Mouse (Mus musculus) CH12.LX (cell line): ENCODE measurements around the gene St8sia2. TPM values are rescaled to one million over a fixed set of nuclear protein-coding genes. Genes with fewer than 3 reads are reported as not detected.

Source experiments
- DNase-seq: peaks from one replicate; pipeline ENCODE4 v3.0.0-alpha.2; 2013; ENCODE audit errors: extremely low read depth
- H3K27ac ChIP-seq: 2 replicates; pipeline ENCODE4 v1.5.1; 2012; ENCODE audit warnings: low read depth, mild to moderate bottlenecking, control low read depth, moderate library complexity; ENCODE audit not compliant: insufficient read depth
- H3K27me3 ChIP-seq: replicated peaks from 2 replicates; pipeline ENCODE3; 2012; ENCODE audit warnings: inconsistent platforms
- H3K36me3 ChIP-seq, 2 experiments: replicated peaks in 1 of 2; 2 replicates each; pipeline versions ENCODE3 to v1.6.1; 2012; ENCODE audit warnings: inconsistent platforms in 1 of 2, low read length in 1 of 2, mild to moderate bottlenecking in 1 of 2, mixed read lengths in 1 of 2, moderate library complexity in 1 of 2; ENCODE audit not compliant: control insufficient read depth in 1 of 2, insufficient read depth in 1 of 2
- H3K4me1 ChIP-seq, 2 experiments: 2 replicates each; pipeline ENCODE4 v1.6.1; 2012; ENCODE audit warnings: inconsistent platforms in 1 of 2, moderate library complexity in 1 of 2; ENCODE audit not compliant: insufficient read depth in 2 of 2, control insufficient read depth in 1 of 2
- H3K4me2 ChIP-seq: 2 replicates; pipeline ENCODE4 v1.6.1; 2012; ENCODE audit warnings: low read depth, mild to moderate bottlenecking, control low read depth; ENCODE audit not compliant: poor library complexity, insufficient read depth, severe bottlenecking
- H3K4me3 ChIP-seq, 3 experiments: fragments of 150-350 bp in 1 of 3; sonication (generic) in 1 of 3; replicated peaks in 1 of 3; 2 replicates each; pipeline versions ENCODE3 to v1.5.1; 2011 to 2012; ENCODE audit warnings: low read depth in 2 of 3, low read length in 2 of 3, mild to moderate bottlenecking in 2 of 3, moderate library complexity in 2 of 3, control low read depth in 1 of 3, improper control_type of control experiment in 1 of 3, inconsistent platforms in 1 of 3, mixed read lengths in 1 of 3; ENCODE audit not compliant: poor library complexity in 1 of 3
- H3K79me2 ChIP-seq: replicated peaks from 2 replicates; pipeline ENCODE4 v1.6.1; 2012; ENCODE audit warnings: mild to moderate bottlenecking, moderate library complexity; ENCODE audit not compliant: control insufficient read depth, poor library complexity, insufficient read depth, severe bottlenecking; ENCODE audit errors: extremely low read depth
- H3K9ac ChIP-seq: 2 replicates; pipeline ENCODE4 v1.6.1; 2012; ENCODE audit warnings: low read depth, mild to moderate bottlenecking, control low read depth, moderate library complexity; ENCODE audit not compliant: insufficient read depth
- H3K9me3 ChIP-seq: replicated peaks from 2 replicates; pipeline ENCODE3; 2012; ENCODE audit warnings: low read length, inconsistent platforms, mixed read lengths
- BHLHE40 ChIP-seq: IDR thresholded peaks from 2 replicates; pipeline ENCODE4 v1.6.1; 2011; ENCODE audit warnings: mild to moderate bottlenecking, low read depth, low read length, improper control_type of control experiment
- CHD2 ChIP-seq: IDR thresholded peaks from 2 replicates; pipeline ENCODE4 v1.6.1; 2011; ENCODE audit warnings: low read length, improper control_type of control experiment
- CTCF ChIP-seq, 2 experiments: IDR thresholded peaks in 1 of 2; conservative IDR thresholded peaks in 1 of 2; 2 replicates each; pipeline ENCODE4 v1.5.1; 2011 to 2012; ENCODE audit warnings: low read depth in 2 of 2, low read length in 2 of 2, improper control_type of control experiment in 1 of 2, inconsistent platforms in 1 of 2, mild to moderate bottlenecking in 1 of 2, moderate library complexity in 1 of 2
- ELF1 ChIP-seq: IDR thresholded peaks from 2 replicates; pipeline ENCODE4 v1.6.1; 2014; ENCODE audit warnings: low read depth, mild to moderate bottlenecking, inconsistent platforms, low read length, improper control_type of control experiment
- EP300 ChIP-seq: IDR thresholded peaks from 2 replicates; pipeline ENCODE4 v1.6.1; 2011; ENCODE audit warnings: low read length, improper control_type of control experiment
- ETS1 ChIP-seq: conservative IDR thresholded peaks from 2 replicates; pipeline ENCODE4 v1.6.1; 2012; ENCODE audit warnings: low read depth, mild to moderate bottlenecking, inconsistent platforms, low read length, improper control_type of control experiment, moderate library complexity
- HCFC1 ChIP-seq: IDR thresholded peaks from 2 replicates; pipeline ENCODE4 v1.6.1; 2012; ENCODE audit warnings: low read depth, mild to moderate bottlenecking, inconsistent platforms, low read length, improper control_type of control experiment
- MAFK ChIP-seq: IDR thresholded peaks from 2 replicates; pipeline ENCODE4 v1.6.1; 2011; ENCODE audit warnings: low read length, improper control_type of control experiment; ENCODE audit not compliant: insufficient replicate concordance
- MAX ChIP-seq: IDR thresholded peaks from 2 replicates; pipeline ENCODE4 v1.6.1; 2011; ENCODE audit warnings: low read length, improper control_type of control experiment
- MAZ ChIP-seq: IDR thresholded peaks from 2 replicates; pipeline ENCODE4 v1.6.1; 2012; ENCODE audit warnings: low read depth, mild to moderate bottlenecking, inconsistent platforms, low read length, improper control_type of control experiment, moderate library complexity
- MXI1 ChIP-seq: IDR thresholded peaks from 2 replicates; pipeline ENCODE4 v1.6.1; 2011; ENCODE audit warnings: mild to moderate bottlenecking, low read depth, low read length, improper control_type of control experiment
- NRF1 ChIP-seq: IDR thresholded peaks from 2 replicates; pipeline ENCODE4 v1.6.1; 2014; ENCODE audit warnings: low read depth, mild to moderate bottlenecking, inconsistent platforms, low read length, improper control_type of control experiment, moderate library complexity
- POLR2A ChIP-seq: IDR thresholded peaks from 2 replicates; pipeline ENCODE4 v1.6.1; 2011; ENCODE audit warnings: low read depth, mild to moderate bottlenecking, improper control_type of control experiment, low read length
- POLR2AphosphoS2 ChIP-seq: IDR thresholded peaks from 2 replicates; pipeline ENCODE4 v1.6.1; 2011; ENCODE audit warnings: low read depth, low read length, improper control_type of control experiment
- RAD21 ChIP-seq: IDR thresholded peaks from 2 replicates; pipeline ENCODE4 v1.6.1; 2011; ENCODE audit warnings: low read depth, mild to moderate bottlenecking, low read length, improper control_type of control experiment, moderate library complexity
- RCOR1 ChIP-seq: conservative IDR thresholded peaks from 2 replicates; pipeline ENCODE4 v1.6.1; 2012; ENCODE audit warnings: low read depth, mild to moderate bottlenecking, inconsistent platforms, low read length, improper control_type of control experiment
- SIN3A ChIP-seq: IDR thresholded peaks from 2 replicates; pipeline ENCODE4 v1.6.1; 2012; ENCODE audit warnings: low read length, improper control_type of control experiment, inconsistent platforms
- TCF12 ChIP-seq: IDR thresholded peaks from 2 replicates; pipeline ENCODE4 v1.6.1; 2014; ENCODE audit warnings: low read depth, mild to moderate bottlenecking, inconsistent platforms, low read length, improper control_type of control experiment
- UBTF ChIP-seq: IDR thresholded peaks from 2 replicates; pipeline ENCODE4 v1.6.1; 2012; ENCODE audit warnings: low read depth, mild to moderate bottlenecking, inconsistent platforms, low read length, improper control_type of control experiment, moderate library complexity
- USF1 ChIP-seq: IDR thresholded peaks from 2 replicates; pipeline ENCODE4 v1.6.1; 2014; ENCODE audit warnings: low read depth, mild to moderate bottlenecking, inconsistent platforms, low read length, improper control_type of control experiment
- ZC3H11A ChIP-seq: IDR thresholded peaks from 2 replicates; pipeline ENCODE4 v1.6.1; 2012; ENCODE audit warnings: low read depth, mild to moderate bottlenecking, inconsistent platforms, low read length, improper control_type of control experiment
- ZKSCAN1 ChIP-seq: IDR thresholded peaks from 2 replicates; pipeline ENCODE4 v1.6.1; 2012; ENCODE audit warnings: low read depth, inconsistent platforms, low read length, improper control_type of control experiment, borderline replicate concordance
- ZMIZ1 ChIP-seq: IDR thresholded peaks from 2 replicates; pipeline ENCODE4 v1.6.1; 2012; ENCODE audit warnings: low read depth, mild to moderate bottlenecking, inconsistent platforms, low read length, improper control_type of control experiment
- dilution Hi-C: fragments of 300-500 bp; cut with MboI; formaldehyde crosslinking; loops from 2 replicates; pipeline ENCODE4 v1.14.3; 2020; ENCODE audit warnings: low sequenced_read_pairs; ENCODE audit not compliant: extremely low pct_unique_long_range_greater_than_20kb, extremely low pct_ligation_motif_present
- in situ Hi-C: fragments of 300-500 bp; cut with MboI; formaldehyde crosslinking; loops from 3 replicates; pipeline ENCODE4 v1.14.3; 2019; ENCODE audit warnings: low sequenced_read_pairs, low pct_ligation_motif_present, low pct_unique_long_range_greater_than_20kb, mixed read lengths
- polyA plus RNA-seq: library from polyadenylated mRNA; unstranded; fragments of >175 nt; gene quantifications from 2 replicates; pipeline ENCODE4 v1.2.1, GENCODE M21; 2012; ENCODE audit warnings: low read depth; ENCODE audit not compliant: insufficient read length
- total RNA-seq, 2 experiments: library from RNA; depleted of rRNA; stranded (reverse); fragments of 300-350 nt in 1 of 2; fragments of >200 nt in 1 of 2; gene quantifications; 2 replicates each; pipeline ENCODE4 v1.2.3; 2012 to 2014

St8sia2 gene
- total and polyA plus RNA-seq, 3 experiments = not detected

- TF ChIP-seq POLR2AphosphoS2 = no peak
- TF ChIP-seq POLR2A = no peak
- no peak for TF ChIP-seq SIN3A
- TF ChIP-seq BHLHE40 = no peak
- no peak for TF ChIP-seq CTCF (conservative IDR thresholded peaks at IDR 0.05 in 1 of 2, IDR thresholded peaks at IDR 0.05 in 1 of 2; ENCODE audit: low read depth in 2 of 2, low read length in 2 of 2)
- no peak for TF ChIP-seq ELF1
- TF ChIP-seq UBTF = no peak
- TF ChIP-seq RCOR1 = no peak
- TF ChIP-seq ZMIZ1 = no peak
- TF ChIP-seq MAZ = no peak
- TF ChIP-seq ETS1 = no peak
- TF ChIP-seq HCFC1 = no peak
- TF ChIP-seq NRF1 = no peak
- no peak for TF ChIP-seq TCF12
- TF ChIP-seq RAD21 = no peak
- TF ChIP-seq ZC3H11A = no peak
- Histone ChIP-seq H3K36me3 (no peaks in the 10 kb centered on the region), H3K4me2 (no peak overlapping the region), H3K4me1 (peaks cover 0 to 9% of the 10 kb centered on the region in 2 experiments; a peak in 2 of 4 replicates), H3K27me3 (peaks cover 50% of the 10 kb centered on the region), H3K4me3 (no peak overlapping the region), H3K9me3 (no peaks in the 10 kb centered on the region), H3K9ac (no peak overlapping the region), H3K27ac (no peak overlapping the region), H3K79me2 (no peaks in the 10 kb centered on the region)
- dilution Hi-C loops (no loop called here), in situ Hi-C loops (no loop called here)
- no peak for DNase-seq
Observed at GRCm38 (mm10) chr7:73939236-73939635, 74.3 kb downstream of the St8sia2 start.

DNA sequence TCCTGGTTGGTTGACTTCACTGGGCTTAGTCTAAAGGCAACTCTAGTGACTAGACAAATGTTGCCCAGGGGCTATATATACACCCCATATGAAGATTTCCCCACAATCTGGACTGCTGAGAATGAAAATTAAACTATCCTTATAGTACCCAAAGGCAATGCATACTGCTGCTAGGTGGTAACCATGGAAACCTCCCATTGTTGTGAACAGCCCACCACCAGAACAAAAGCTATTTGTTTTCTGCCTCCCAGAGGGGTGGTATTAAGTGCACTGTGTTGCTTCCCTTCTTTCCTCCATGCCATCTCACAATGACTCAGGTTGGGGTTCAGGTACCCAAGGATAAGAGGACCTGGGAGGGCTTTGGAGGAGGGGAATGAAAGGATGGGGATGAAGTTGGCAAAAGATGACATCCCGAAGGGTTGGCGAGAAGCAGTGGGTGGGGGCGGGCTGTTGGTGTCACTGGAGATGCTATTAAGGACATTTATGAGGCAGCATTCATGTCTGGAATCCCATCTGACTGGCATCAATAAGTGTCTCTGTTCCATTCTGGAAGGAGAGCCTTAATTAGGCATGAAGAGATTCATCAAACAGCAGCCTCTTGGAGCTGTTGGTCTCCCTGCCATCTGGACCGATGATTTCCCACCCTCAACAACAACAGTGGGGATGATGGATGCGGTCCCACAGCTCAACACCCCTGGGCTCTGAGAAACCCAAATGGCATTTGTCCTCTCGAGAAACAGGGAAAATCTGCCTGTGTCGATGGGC is 75.3 kb downstream of the St8sia2 start:
- Histone ChIP-seq H3K9me3 (no peaks in the 10 kb centered on the region), H3K9ac (no peak overlapping the region), H3K79me2 (no peaks in the 10 kb centered on the region), H3K4me1 (peaks cover 0 to 9% of the 10 kb centered on the region in 2 experiments; a peak in 2 of 4 replicates), H3K4me3 (no peak overlapping the region), H3K27ac (no peak overlapping the region), H3K27me3 (peaks cover 41% of the 10 kb centered on the region), H3K36me3 (no peaks in the 10 kb centered on the region), H3K4me2 (no peak overlapping the region)
- dilution Hi-C loops (no loop called here), in situ Hi-C loops (no loop called here)
- no peak for DNase-seq
- TF ChIP-seq ZMIZ1 (no peak), BHLHE40 (no peak), ZC3H11A (no peak), HCFC1 (no peak), MXI1 (no peak), MAZ (no peak), TCF12 (no peak), USF1 (no peak), CHD2 (no peak), UBTF (no peak), MAX (no peak), ZKSCAN1 (no peak), MAFK (no peak), ELF1 (no peak), EP300 (no peak)
